Mouse (Mus musculus): Measurements from ENCODE around the gene Pop7.

Gene Pop7

GRCm38 (mm10) chr5:137528247-137528968, 26.1 kb upstream of the Pop7 start:
- in situ Hi-C loops (cut with MseI, MboI), result no loop called here

- in situ Hi-C loops (cut with MseI, MboI), result no loop called here
Observed at GRCm38 (mm10) chr5:137527413-137527812, 25.1 kb upstream of the Pop7 start.

DNA sequence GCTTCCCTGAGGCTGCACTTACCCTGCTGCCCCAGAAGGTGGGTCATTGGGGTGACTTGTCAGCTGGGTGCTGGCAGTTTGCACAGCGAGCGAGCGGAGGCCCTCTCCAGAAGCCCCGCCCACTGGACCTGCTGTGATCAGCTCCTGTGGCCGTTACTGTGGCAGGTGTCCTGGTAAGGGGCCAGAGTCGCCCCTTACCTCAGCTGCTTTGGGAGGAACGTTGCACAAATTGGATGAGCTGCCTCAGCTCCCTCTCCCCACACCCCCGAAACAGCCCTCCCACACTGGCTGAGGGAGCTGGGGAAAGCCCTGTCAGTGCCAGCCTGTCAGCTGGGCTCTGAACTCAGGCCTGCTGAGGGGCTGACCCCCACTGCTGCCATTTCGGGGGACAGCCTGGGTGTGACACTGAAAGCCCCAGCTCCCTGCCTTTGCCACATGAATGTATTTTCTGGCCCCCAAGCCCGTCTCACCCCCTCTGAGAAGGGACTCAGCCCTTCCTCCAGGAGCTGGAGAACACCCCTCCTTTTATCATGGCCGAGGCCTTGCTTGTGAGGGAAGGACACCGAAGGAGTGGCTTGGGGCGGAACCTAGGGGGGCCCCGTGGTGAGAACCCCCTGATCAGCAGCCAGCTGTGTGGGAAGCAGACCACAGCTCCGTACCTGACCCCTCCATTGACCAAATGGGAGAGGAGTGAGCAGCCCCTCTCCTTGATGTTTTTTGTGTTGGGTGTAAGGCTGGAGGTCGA, 24.0 kb upstream of the Pop7 start:
- in situ Hi-C loops (cut with MseI, MboI), result no loop called here

GRCm38 (mm10) chr5:137525511-137525910, 23.2 kb upstream of the Pop7 start:
- in situ Hi-C loops (cut with MseI, MboI), result no loop called here

- in situ Hi-C loops (cut with MseI, MboI), result no loop called here
Observed at GRCm38 (mm10) chr5:137524671-137525070, 22.4 kb upstream of the Pop7 start.

- in situ Hi-C loops (cut with MseI, MboI), result no loop called here
Observed at GRCm38 (mm10) chr5:137524251-137524515, 21.9 kb upstream of the Pop7 start.

DNA sequence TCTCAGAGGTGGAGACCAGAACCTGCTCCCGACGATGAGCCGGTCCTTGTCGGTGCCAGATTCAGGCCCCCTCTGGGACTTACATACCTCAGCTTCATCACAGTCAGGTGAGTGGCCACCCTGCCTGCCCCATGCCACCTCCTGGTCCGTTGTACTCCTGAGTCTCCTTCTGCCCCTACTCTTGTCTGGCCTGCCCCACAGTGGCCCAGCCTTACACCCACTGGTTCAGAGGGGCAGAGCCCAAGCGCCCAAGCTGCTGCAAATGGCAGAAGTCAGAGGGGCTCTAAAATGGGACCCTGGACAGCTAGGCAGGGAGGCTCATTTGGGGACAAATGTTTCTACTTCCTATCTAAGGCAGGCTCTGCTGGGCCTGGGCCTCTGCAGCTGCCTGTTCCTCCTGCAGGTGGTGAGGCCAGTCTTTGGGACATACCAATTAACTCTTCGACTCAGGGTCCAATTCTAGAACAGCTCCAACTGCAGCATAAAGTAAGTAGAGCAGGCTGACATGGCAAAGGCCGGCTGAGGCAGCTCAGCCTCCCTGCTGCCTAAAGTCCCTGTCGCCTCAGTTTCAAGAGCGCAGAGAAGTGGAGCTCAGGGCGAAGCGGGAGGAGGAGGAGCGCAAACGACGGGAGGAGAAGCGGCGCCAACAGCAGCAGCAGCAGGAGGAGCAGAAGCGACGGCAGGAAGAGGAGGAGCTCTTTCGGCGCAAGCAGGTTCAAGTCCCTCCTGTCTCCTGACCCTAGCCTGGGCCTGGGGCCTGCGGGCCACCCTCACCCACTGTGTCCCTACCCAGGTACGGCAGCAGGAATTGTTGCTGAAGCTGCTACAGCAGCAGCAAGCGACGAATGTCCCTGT, 21.3 kb upstream of the Pop7 start:
- in situ Hi-C loops (cut with MseI, MboI), result no loop called here

GRCm38 (mm10) chr5:137522711-137523110, 20.4 kb upstream of the Pop7 start:
- in situ Hi-C loops (cut with MseI, MboI), result no loop called here

DNA sequence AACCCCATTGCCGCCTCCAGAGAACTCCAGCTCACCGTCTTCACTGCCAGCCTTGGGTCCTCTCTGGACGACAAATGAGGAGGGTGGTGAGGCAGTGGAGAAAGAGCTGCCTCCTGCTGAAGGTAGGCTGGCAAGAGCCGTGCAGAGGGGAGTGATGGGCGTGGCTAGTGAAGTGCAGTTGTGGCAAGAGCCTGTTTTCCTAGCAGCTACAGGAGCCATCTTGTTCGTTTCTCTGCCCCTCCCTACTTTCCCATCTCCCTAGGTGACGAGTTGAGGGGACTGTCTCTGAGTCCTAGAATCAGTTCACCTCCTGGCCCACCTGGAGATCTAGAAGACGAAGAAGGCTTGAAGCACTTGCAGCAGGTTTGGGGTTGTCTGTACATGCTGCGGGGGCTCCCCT, 19.5 kb upstream of the Pop7 start:
- in situ Hi-C loops (cut with MseI, MboI), result no loop called here

DNA sequence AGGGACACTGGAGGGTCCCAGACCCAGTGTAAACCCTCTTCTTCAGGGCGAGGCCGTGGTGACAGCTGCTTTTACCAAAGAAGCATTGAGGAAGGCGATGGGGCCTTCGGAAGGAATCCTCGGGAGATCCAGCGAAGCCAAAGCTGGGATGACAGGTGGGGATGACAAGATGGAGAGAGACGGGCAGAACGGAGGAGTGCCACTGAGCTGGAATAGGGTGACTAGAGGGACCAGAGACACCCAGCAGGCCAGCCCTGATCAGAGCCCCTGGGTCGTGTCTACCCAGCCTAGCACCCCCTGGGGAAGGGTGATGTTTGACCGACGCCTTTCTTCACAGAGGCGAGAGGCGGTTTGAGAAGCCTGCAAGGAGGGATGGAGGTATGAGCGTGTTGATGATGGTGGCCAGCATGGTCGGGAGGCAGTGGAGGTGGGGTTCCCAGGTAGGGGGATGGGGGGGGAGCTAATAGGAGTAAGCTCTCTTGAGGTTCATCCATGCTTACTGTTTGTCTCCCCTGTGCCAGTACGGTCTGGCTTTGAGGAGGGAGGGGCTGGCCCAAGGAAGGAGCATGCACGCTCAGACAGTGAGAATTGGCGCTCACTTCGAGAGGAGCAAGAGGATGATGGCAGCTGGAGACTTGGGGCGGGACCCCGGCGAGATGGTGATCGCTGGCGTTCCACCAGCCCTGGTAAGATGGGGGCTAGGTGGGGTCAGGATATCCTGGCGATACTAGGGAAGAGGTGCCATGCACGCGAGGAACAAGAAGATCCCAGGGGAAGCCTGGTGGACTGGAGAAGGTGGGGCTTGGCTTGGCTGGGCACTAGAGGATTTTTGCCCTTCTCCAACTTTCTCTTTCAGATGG, 17.6 kb upstream of the Pop7 start:
- in situ Hi-C loops (cut with MseI, MboI), result no loop called here

- in situ Hi-C loops (cut with MseI, MboI), result no loop called here
Observed at GRCm38 (mm10) chr5:137518436-137518835, 16.1 kb upstream of the Pop7 start, which contains the start of gene Gigyf1. Gene Gigyf1 (plus strand): TSS chr5:137518548.

- in situ Hi-C loops (cut with MseI, MboI), result no loop called here
Observed at GRCm38 (mm10) chr5:137514811-137515210, 12.5 kb upstream of the Pop7 start.

DNA sequence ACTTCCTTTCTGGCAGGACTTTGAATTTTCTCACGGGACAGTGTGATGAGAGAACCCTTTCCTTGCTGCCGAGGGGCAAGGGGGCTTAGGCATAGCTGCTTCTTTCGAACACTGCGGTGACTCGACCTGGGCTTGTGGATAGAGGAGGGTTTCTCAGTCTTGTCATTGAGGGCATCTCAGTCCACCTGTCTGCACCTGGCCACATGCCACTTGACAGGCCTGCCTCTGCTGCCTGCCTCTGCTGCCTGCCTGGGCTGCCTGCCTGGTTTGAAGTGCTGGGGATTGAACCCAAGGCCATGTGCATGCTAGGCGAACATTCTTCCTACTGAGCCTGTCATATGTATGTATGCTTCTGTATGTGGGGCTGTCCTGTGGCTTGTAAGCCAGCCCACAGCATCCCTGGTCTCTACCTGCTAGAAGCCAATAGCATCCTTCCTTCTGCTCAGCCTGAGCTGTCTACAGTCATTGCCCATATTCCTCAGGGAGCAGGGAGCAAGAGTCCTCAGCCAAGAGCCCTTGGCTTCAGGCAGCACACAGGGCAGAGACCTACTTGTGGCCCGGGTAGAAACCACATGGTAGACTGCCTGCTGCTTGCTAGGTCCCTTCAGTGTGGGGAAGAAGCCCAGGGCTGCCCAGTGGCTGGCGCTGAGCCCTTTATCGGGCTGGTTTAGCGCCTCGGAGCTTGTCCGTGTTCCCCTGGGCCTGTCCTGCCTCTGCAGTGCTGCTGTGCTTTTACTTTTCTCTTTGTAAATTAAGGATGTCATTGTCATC, 11.8 kb upstream of the Pop7 start:
- in situ Hi-C loops (cut with MseI, MboI), result no loop called here

GRCm38 (mm10) chr5:137512847-137513794, 10.8 kb upstream of the Pop7 start:
- in situ Hi-C loops (cut with MseI, MboI), result no loop called here

GRCm38 (mm10) chr5:137511706-137512105, 9.4 kb upstream of the Pop7 start:
- in situ Hi-C loops (cut with MseI, MboI), result no loop called here

DNA sequence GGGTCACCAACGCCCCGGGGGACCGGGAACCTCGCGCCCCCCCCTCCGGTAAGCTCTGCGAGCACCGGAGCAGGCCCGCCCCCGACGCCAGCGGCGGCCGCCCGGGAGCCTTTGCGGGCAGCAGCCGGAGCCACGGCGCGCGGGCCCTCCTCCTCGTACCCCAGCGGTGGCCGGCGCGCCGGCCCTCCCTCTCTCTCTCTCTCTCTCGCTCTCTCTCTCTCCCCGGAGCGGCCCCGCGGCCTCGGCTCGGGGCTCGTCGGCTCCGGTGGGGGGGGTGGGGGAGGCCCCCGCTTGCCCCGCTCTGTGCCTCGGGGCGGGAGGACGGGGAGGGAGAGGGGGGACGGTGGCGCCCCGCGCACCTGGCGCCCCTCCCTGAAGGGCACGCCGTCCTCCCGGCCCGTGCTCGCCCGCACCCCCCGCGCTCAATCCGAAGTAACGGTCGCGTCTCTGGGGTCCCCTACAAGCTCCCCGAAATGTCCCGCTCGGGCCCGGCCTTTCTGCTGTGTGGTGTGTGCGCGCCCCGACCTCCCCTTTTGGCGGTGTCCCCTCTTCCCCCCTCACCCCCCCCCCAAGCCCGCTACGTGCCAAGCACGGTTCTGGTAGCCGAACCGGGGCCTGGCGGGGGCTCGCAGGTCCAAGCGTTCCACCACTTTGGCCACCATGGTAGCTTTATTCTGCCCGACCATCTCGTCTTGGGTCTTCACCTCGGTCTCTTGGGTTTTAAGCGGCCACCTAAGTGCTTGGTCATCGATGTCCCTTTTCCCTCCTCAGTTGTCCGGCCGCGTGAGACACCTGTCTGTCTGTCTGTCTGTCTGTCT, 8.5 kb upstream of the Pop7 start:
- in situ Hi-C loops (cut with MseI, MboI), result no loop called here

- in situ Hi-C loops (cut with MseI, MboI), result no loop called here
Observed at GRCm38 (mm10) chr5:137510014-137510501, 7.7 kb upstream of the Pop7 start.

DNA sequence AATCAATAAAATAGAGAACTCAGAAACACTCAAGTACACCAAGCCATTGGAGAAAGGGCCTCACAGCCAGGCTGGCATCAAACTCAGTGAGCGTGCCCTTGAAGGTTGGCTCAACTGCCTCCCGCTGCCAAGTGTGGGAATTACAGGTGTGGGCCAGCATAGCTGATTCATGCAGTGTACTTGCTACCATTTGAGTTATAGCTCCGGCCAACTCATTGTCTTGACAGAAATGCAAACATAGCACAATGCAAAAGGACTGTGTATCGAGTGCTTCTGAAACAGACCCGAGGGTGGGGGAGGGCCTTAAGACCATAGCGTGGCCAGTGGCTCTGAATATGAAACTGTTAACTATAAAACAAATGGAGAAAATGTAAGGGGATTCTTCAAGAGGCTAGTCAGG, 1.7 kb upstream of the Pop7 start:
- in situ Hi-C loops (cut with MseI, MboI), result no loop called here

DNA sequence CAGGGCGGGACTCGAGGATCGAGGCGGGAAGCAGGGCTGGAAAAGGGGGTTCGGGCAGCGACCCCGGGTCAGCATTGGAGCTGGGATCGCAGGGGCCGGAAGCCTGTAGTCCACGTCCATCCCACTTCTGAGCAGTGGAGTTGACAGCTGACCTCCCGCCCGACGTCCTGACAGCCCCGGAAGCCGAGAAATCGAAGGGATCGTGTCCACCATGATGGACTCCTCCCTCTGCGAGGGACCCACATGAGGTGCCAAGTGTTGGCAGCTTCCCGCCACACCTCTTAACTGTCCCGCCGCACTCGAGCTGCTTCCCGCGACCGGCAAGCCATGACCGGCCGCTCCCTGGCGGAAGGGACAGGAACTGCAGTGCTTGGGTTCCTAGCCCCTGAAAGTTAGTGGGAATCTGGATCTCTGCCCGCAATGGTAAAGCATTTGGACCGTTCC, 371 bp upstream of the Pop7 start:
- in situ Hi-C loops (cut with MseI, MboI), result no loop called here
